ENCODE assay signal across 8 mouse cellular contexts in the genomic region with DNA sequence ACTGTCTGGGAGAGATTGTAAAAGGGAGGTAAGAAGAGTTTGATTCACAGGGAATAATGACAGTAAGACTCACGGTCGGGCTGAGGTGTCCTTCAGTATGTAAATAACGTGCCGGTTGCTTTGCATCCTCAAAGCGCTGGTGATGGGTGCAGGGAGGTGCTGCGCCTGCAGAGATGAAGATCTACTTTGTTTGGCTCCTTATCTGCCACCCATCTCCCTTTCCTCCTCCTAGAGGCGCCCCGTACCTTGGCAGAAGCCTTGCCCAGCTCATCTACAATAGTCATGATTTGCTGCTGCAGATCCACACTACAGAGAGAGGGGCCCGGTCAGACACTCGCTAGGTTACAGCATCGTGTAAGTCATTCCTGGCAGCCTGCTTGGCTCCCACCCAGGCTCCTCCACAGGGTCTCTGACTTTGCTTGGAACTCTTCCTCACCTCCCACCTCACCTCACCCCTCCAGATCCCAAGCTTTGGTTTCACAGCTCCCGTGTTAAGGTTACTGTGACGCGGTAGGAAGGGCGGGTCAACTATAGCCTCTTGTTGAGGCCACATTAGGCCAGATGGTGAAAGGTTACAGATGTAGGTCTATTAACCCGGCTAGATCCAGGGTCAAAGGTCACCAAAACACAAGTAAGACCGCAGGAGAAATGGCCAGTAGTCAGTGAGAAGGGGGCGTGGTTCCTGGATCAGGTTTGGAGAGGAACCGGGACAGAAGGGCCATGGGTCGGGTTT. TPM values are rescaled to one million over a fixed set of nuclear protein-coding genes. Genes with fewer than 3 reads are reported as not detected.
DNase-seq lines count a peak whose midpoint lies in the region; ATAC-seq lines count a peak whose summit lies in the region.

No protein-coding gene starts in this region.

- H3K27ac ChIP-seq in brown adipose tissue, adult 24 weeks (replicated peaks; ENCODE audit: low read depth, low read length): peak overlapping the region; percentile 58
- H3K27ac ChIP-seq in hindbrain, embryonic 10.5 days: peak overlapping the region; percentile 92

- H3K36me3 ChIP-seq in hindbrain, embryonic 10.5 days: peaks cover 82% of the 10 kb centered on the region

- ATAC-seq in megakaryocyte-erythroid progenitor cell, adult 5-6 weeks (replicated peaks; ENCODE audit: low FRiP score, low TSS enrichment, poor library complexity, severe bottlenecking): peak; percentile 18

- no peaks in the 10 kb centered on the region for H3K27me3 ChIP-seq in hindbrain, embryonic 10.5 days (ENCODE audit: insufficient read depth, poor library complexity, severe bottlenecking)

- WGBS in hindbrain, embryonic 10.5 days: 24% methylated on average over 20 of the region's 20 CpGs

- H3K4me3 ChIP-seq in brown adipose tissue, adult 24 weeks (ENCODE audit: insufficient read depth, low read depth, low read length): peak overlapping the region; percentile 79
- H3K4me3 ChIP-seq in hindbrain, embryonic 10.5 days: peak overlapping the region; percentile 74

- peaks cover 3% of the 10 kb centered on the region; the same call in 1 of the 2 replicates for H3K4me1 ChIP-seq in brown adipose tissue, adult 24 weeks (ENCODE audit: control insufficient read depth, insufficient read depth, insufficient read length, low read length)
- H3K4me1 ChIP-seq in hindbrain, embryonic 10.5 days (replicated peaks): peaks cover 21% of the 10 kb centered on the region

- no peaks in the 10 kb centered on the region for H3K9me3 ChIP-seq in hindbrain, embryonic 10.5 days

- DNase-seq in kidney, postnatal 14 days: peak; percentile 20
- DNase-seq in kidney, postnatal 36 days: no peak
- no peak for DNase-seq in hindbrain, embryonic 10.5 days (ENCODE audit: low spot score)
- no peak for DNase-seq in ovary, postnatal 36 days (ENCODE audit: low spot score)
- DNase-seq in c-Kit-positive CD71-positive TER-119-positive erythroid progenitor cells, embryonic 14.5 days (ENCODE audit: low spot score): no peak
- DNase-seq in lung, postnatal 36 days: no peak

RNA-seq across cellular contexts. Expression of gene Atat1, which starts 0.5 kb away (rescaled TPM):
- 19.1 and 42.2 TPM in 2 replicates for polyA plus RNA-seq in brown adipose tissue, adult 24 weeks (2012; ENCODE audit: insufficient read depth, insufficient read length, missing spikeins)
- polyA plus RNA-seq in hindbrain, embryonic 10.5 days (2016; fragmentation: Nextera tagmentation; extraction: Ambion mirVana): 136 and 227 TPM in 2 replicates
- 23.1 and 31.9 TPM in 2 replicates for total RNA-seq in megakaryocyte-erythroid progenitor cell, adult 5-6 weeks (2014; fragmentation: Nextera tagmentation)
- total RNA-seq in megakaryocyte-erythroid progenitor cell, adult 5-6 weeks (2017): 3.0 and 4.3 TPM in 2 replicates

RNA-seq across cellular contexts. Expression of gene Mrps18b, which starts 6.8 kb away (rescaled TPM):
- polyA plus RNA-seq in brown adipose tissue, adult 24 weeks (2012; ENCODE audit: insufficient read depth, insufficient read length, missing spikeins): 111 and 132 TPM in 2 replicates
- polyA plus RNA-seq in hindbrain, embryonic 10.5 days (2016; fragmentation: Nextera tagmentation; extraction: Ambion mirVana): 75.7 and 88.1 TPM in 2 replicates
- 140 and 175 TPM in 2 replicates for total RNA-seq in megakaryocyte-erythroid progenitor cell, adult 5-6 weeks (2014; fragmentation: Nextera tagmentation)
- total RNA-seq in megakaryocyte-erythroid progenitor cell, adult 5-6 weeks (2017): 72.7 and 92.6 TPM in 2 replicates

RNA-seq across cellular contexts. Expression of gene Ppp1r10, which starts 6.9 kb away (rescaled TPM):
- 13.4 and 49.3 TPM in 2 replicates for polyA plus RNA-seq in brown adipose tissue, adult 24 weeks (2012; ENCODE audit: insufficient read depth, insufficient read length, missing spikeins)
- polyA plus RNA-seq in hindbrain, embryonic 10.5 days (2016; fragmentation: Nextera tagmentation; extraction: Ambion mirVana): 59.9 and 64.5 TPM in 2 replicates
- total RNA-seq in megakaryocyte-erythroid progenitor cell, adult 5-6 weeks (2014; fragmentation: Nextera tagmentation): 80.8 and 95.1 TPM in 2 replicates
- total RNA-seq in megakaryocyte-erythroid progenitor cell, adult 5-6 weeks (2017): 86.4 and 103 TPM in 2 replicates

RNA-seq across cellular contexts. Expression of gene 2310061I04Rik, which starts 12.1 kb away (rescaled TPM):
- 125 and 142 TPM in 2 replicates for polyA plus RNA-seq in brown adipose tissue, adult 24 weeks (2012; ENCODE audit: insufficient read depth, insufficient read length, missing spikeins)
- polyA plus RNA-seq in hindbrain, embryonic 10.5 days (2016; fragmentation: Nextera tagmentation; extraction: Ambion mirVana): 27.7 and 29.7 TPM in 2 replicates
- total RNA-seq in megakaryocyte-erythroid progenitor cell, adult 5-6 weeks (2014; fragmentation: Nextera tagmentation): 107 and 160 TPM in 2 replicates
- 8.1 and 10.9 TPM in 2 replicates for total RNA-seq in megakaryocyte-erythroid progenitor cell, adult 5-6 weeks (2017)

RNA-seq across cellular contexts. Expression of gene Dhx16, which starts 29.7 kb away (rescaled TPM):
- polyA plus RNA-seq in brown adipose tissue, adult 24 weeks (2012; ENCODE audit: insufficient read depth, insufficient read length, missing spikeins): 17.0 and 26.4 TPM in 2 replicates
- polyA plus RNA-seq in hindbrain, embryonic 10.5 days (2016; fragmentation: Nextera tagmentation; extraction: Ambion mirVana): 53.0 and 58.9 TPM in 2 replicates
- total RNA-seq in megakaryocyte-erythroid progenitor cell, adult 5-6 weeks (2014; fragmentation: Nextera tagmentation): 132 and 133 TPM in 2 replicates
- total RNA-seq in megakaryocyte-erythroid progenitor cell, adult 5-6 weeks (2017): 51.3 and 68.8 TPM in 2 replicates
